Mouse (Mus musculus): ENCODE results near the gene Pdlim3. TPM values are rescaled to one million over a fixed set of nuclear protein-coding genes. Genes with fewer than 3 reads are reported as not detected.
"Not testable (repeated sequence)": the region's sequence is repeated elsewhere in the genome, so short reads cannot be mapped to it uniquely, and the experiment has no call there.

Gene Pdlim3
- polyA plus RNA-seq, 1 experiment from 2014 or later = 134 TPM

- no peak for ATAC-seq
- H3K27me3 ChIP-seq (replicated peaks; ENCODE audit: control insufficient read depth, insufficient read depth, low read length) = no peaks in the 10 kb centered on the region
- 38% methylated on average over 5 of the region's 5 CpGs for WGBS
- no peaks in the 10 kb centered on the region for H3K36me3 ChIP-seq (ENCODE audit: control insufficient read depth, insufficient read depth)
- no peaks in the 10 kb centered on the region for H3K9me3 ChIP-seq (ENCODE audit: control insufficient read depth)
- no peak for TF ChIP-seq CTCF (IDR thresholded peaks at IDR 0.05; ENCODE audit: low read depth)
- H3K27ac ChIP-seq (ENCODE audit: low read depth, low read length) = no peak overlapping the region
- H3K4me2 ChIP-seq (replicated peaks; ENCODE audit: low read depth) = no peak overlapping the region
- H3K4me1 ChIP-seq (replicated peaks; ENCODE audit: control insufficient read depth, insufficient read depth, low read length) = no peaks in the 10 kb centered on the region
- H3K4me3 ChIP-seq (ENCODE audit: low read depth, low read length) = no peak overlapping the region
- no peak overlapping the region for H3K9ac ChIP-seq (ENCODE audit: low read depth, low read length)
Measured at GRCm38 (mm10) chr8:45857734-45858133, 27.5 kb upstream of the Pdlim3 start.

- no peaks in the 10 kb centered on the region for H3K4me1 ChIP-seq (replicated peaks; ENCODE audit: control insufficient read depth, insufficient read depth, low read length)
- no peaks in the 10 kb centered on the region for H3K27me3 ChIP-seq (replicated peaks; ENCODE audit: control insufficient read depth, insufficient read depth, low read length)
- ATAC-seq = no peak
- 22% methylated on average over 9 of the region's 9 CpGs for WGBS
- no peak overlapping the region for H3K4me3 ChIP-seq (ENCODE audit: low read depth, low read length)
- no peak overlapping the region for H3K4me2 ChIP-seq (replicated peaks; ENCODE audit: low read depth)
- TF ChIP-seq CTCF (IDR thresholded peaks at IDR 0.05; ENCODE audit: low read depth) = no peak
- H3K27ac ChIP-seq (ENCODE audit: low read depth, low read length) = no peak overlapping the region
- H3K36me3 ChIP-seq (ENCODE audit: control insufficient read depth, insufficient read depth) = no peaks in the 10 kb centered on the region
- H3K9ac ChIP-seq (ENCODE audit: low read depth, low read length) = no peak overlapping the region
- H3K9me3 ChIP-seq (ENCODE audit: control insufficient read depth) = no peaks in the 10 kb centered on the region
Measured at GRCm38 (mm10) chr8:45858391-45858790, 26.9 kb upstream of the Pdlim3 start.

GRCm38 (mm10) chr8:45871587-45871986 lies 13.7 kb upstream of the Pdlim3 start:
- not testable (repeated sequence) for H3K9ac ChIP-seq (ENCODE audit: low read depth, low read length); H3K4me2 ChIP-seq (replicated peaks; ENCODE audit: low read depth); H3K27ac ChIP-seq (ENCODE audit: low read depth, low read length); H3K4me3 ChIP-seq (ENCODE audit: low read depth, low read length); H3K36me3 ChIP-seq (ENCODE audit: control insufficient read depth, insufficient read depth); H3K27me3 ChIP-seq (replicated peaks; ENCODE audit: control insufficient read depth, insufficient read depth, low read length); H3K4me1 ChIP-seq (replicated peaks; ENCODE audit: control insufficient read depth, insufficient read depth, low read length); H3K9me3 ChIP-seq (ENCODE audit: control insufficient read depth); ATAC-seq
- 61% methylated on average over 11 of the region's 11 CpGs for WGBS

GRCm38 (mm10) chr8:45872077-45872476 lies 13.2 kb upstream of the Pdlim3 start:
- H3K9me3 ChIP-seq (ENCODE audit: control insufficient read depth) = no peaks in the 10 kb centered on the region
- no peak overlapping the region for H3K4me3 ChIP-seq (ENCODE audit: low read depth, low read length)
- no peak for ATAC-seq
- H3K4me2 ChIP-seq (replicated peaks; ENCODE audit: low read depth) = no peak overlapping the region
- WGBS = 68% methylated on average over 7 of the region's 7 CpGs
- no peaks in the 10 kb centered on the region for H3K4me1 ChIP-seq (replicated peaks; ENCODE audit: control insufficient read depth, insufficient read depth, low read length)
- no peaks in the 10 kb centered on the region for H3K36me3 ChIP-seq (ENCODE audit: control insufficient read depth, insufficient read depth)
- H3K9ac ChIP-seq (ENCODE audit: low read depth, low read length) = no peak overlapping the region
- no peak overlapping the region for H3K27ac ChIP-seq (ENCODE audit: low read depth, low read length)
- TF ChIP-seq CTCF (IDR thresholded peaks at IDR 0.05; ENCODE audit: low read depth) = no peak
- no peaks in the 10 kb centered on the region for H3K27me3 ChIP-seq (replicated peaks; ENCODE audit: control insufficient read depth, insufficient read depth, low read length)

GRCm38 (mm10) chr8:45874945-45875626 lies 10.2 kb upstream of the Pdlim3 start:
- H3K36me3 ChIP-seq (ENCODE audit: control insufficient read depth, insufficient read depth) = no peaks in the 10 kb centered on the region
- no peak overlapping the region for H3K4me3 ChIP-seq (ENCODE audit: low read depth, low read length)
- TF ChIP-seq CTCF (IDR thresholded peaks at IDR 0.05; ENCODE audit: low read depth) = no peak
- no peak overlapping the region for H3K9ac ChIP-seq (ENCODE audit: low read depth, low read length)
- peak overlapping the region; percentile 35 for H3K27ac ChIP-seq (ENCODE audit: low read depth, low read length)
- no peak for ATAC-seq
- no peak overlapping the region for H3K4me2 ChIP-seq (replicated peaks; ENCODE audit: low read depth)
- no peaks in the 10 kb centered on the region for H3K9me3 ChIP-seq (ENCODE audit: control insufficient read depth)
- WGBS = 38% methylated on average over 10 of the region's 10 CpGs
- H3K27me3 ChIP-seq (replicated peaks; ENCODE audit: control insufficient read depth, insufficient read depth, low read length) = no peaks in the 10 kb centered on the region
- H3K4me1 ChIP-seq (replicated peaks; ENCODE audit: control insufficient read depth, insufficient read depth, low read length) = no peaks in the 10 kb centered on the region

GRCm38 (mm10) chr8:45876397-45876796 lies 8.9 kb upstream of the Pdlim3 start:
- no peak for TF ChIP-seq CTCF (IDR thresholded peaks at IDR 0.05; ENCODE audit: low read depth)
- Histone ChIP-seq H3K4me1 (replicated peaks; ENCODE audit: control insufficient read depth, insufficient read depth, low read length) (no peaks in the 10 kb centered on the region), H3K9me3 (ENCODE audit: control insufficient read depth) (no peaks in the 10 kb centered on the region), H3K9ac (ENCODE audit: low read depth, low read length) (no peak overlapping the region), H3K36me3 (ENCODE audit: control insufficient read depth, insufficient read depth) (no peaks in the 10 kb centered on the region), H3K4me3 (ENCODE audit: low read depth, low read length) (no peak overlapping the region), H3K27me3 (replicated peaks; ENCODE audit: control insufficient read depth, insufficient read depth, low read length) (no peaks in the 10 kb centered on the region), H3K4me2 (replicated peaks; ENCODE audit: low read depth) (no peak overlapping the region), H3K27ac (ENCODE audit: low read depth, low read length) (no peak overlapping the region)
- WGBS = 81% methylated on average over 5 of the region's 5 CpGs
- ATAC-seq = no peak

GRCm38 (mm10) chr8:45877680-45878079 lies 7.6 kb upstream of the Pdlim3 start:
- Histone ChIP-seq H3K9ac (ENCODE audit: low read depth, low read length) (no peak overlapping the region), H3K4me1 (replicated peaks; ENCODE audit: control insufficient read depth, insufficient read depth, low read length) (no peaks in the 10 kb centered on the region), H3K9me3 (ENCODE audit: control insufficient read depth) (no peaks in the 10 kb centered on the region), H3K36me3 (ENCODE audit: control insufficient read depth, insufficient read depth) (no peaks in the 10 kb centered on the region), H3K4me2 (replicated peaks; ENCODE audit: low read depth) (no peak overlapping the region), H3K27me3 (replicated peaks; ENCODE audit: control insufficient read depth, insufficient read depth, low read length) (no peaks in the 10 kb centered on the region), H3K27ac (ENCODE audit: low read depth, low read length) (no peak overlapping the region), H3K4me3 (ENCODE audit: low read depth, low read length) (no peak overlapping the region)
- TF ChIP-seq CTCF (IDR thresholded peaks at IDR 0.05; ENCODE audit: low read depth) = no peak
- ATAC-seq = no peak
- 79% methylated on average over 7 of the region's 7 CpGs for WGBS
